Mouse (Mus musculus) C2C12 (cell line): Measurements from ENCODE around the gene Ly75.

Experiments
- CTCF ChIP-seq: IDR thresholded peaks from one replicate; pipeline ENCODE4 v1.5.1; 2011; ENCODE audit not compliant: control insufficient read depth, insufficient read depth, insufficient read length
- FOSL1 ChIP-seq: IDR thresholded peaks from one replicate; pipeline ENCODE4 v1.8.0; 2011; ENCODE audit warnings: mild to moderate bottlenecking, low read length; ENCODE audit not compliant: poor library complexity, insufficient read depth, severe bottlenecking
- MAX ChIP-seq: IDR thresholded peaks from one replicate; pipeline ENCODE4 v1.6.1; 2011; ENCODE audit warnings: mild to moderate bottlenecking, control low read depth
- MYOD1 ChIP-seq: IDR thresholded peaks from one replicate; pipeline ENCODE4 v1.6.1; 2011; ENCODE audit warnings: low read depth; ENCODE audit not compliant: control insufficient read depth, insufficient read length
- MYOG ChIP-seq: IDR thresholded peaks from one replicate; pipeline ENCODE4 v1.6.1; 2011; ENCODE audit not compliant: control insufficient read depth, insufficient read length; ENCODE audit errors: extremely low read depth
- USF1 ChIP-seq: IDR thresholded peaks from one replicate; pipeline ENCODE4 v1.6.1; 2011; ENCODE audit warnings: low read depth, mild to moderate bottlenecking, control low read depth, moderate library complexity

DNA sequence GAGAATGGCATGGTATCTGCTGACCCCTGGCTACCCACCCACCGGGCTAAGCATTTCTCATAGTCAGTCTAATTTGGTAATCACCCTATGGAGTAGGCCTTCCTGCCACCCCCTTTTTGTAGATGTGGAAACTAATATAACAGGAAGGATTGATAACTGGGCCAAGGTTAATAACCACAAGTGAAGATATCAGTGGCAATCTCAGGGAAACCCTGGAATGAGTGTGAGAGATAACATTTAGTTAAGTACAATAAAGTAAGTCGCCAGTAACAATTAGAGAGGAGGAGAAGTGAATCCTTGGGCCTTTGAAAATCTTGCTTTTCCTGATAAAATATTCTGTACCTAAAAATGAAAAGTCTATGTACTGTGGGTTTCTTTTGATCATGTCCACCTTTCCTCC lies 3.7 kb upstream of the Ly75 start:
- no peak for TF ChIP-seq CTCF
- no peak for TF ChIP-seq MAX
- no peak for TF ChIP-seq MYOG
- TF ChIP-seq MYOD1: no peak
- TF ChIP-seq USF1: no peak
- TF ChIP-seq FOSL1: no peak
